Mouse (Mus musculus) bone marrow macrophage, adult 2 months (primary cell): ENCODE data around the gene Kansl3. TPM values are rescaled to one million over a fixed set of nuclear protein-coding genes. Genes with fewer than 3 reads are reported as not detected.

Source experiments
- H3K27ac ChIP-seq: 2 replicates; pipeline ENCODE4 v1.5.1; 2012; ENCODE audit warnings: low read depth, low read length; ENCODE audit not compliant: insufficient read depth
- H3K4me1 ChIP-seq: 2 replicates; pipeline ENCODE4 v1.6.1; 2012; ENCODE audit warnings: low read length; ENCODE audit not compliant: control insufficient read depth, insufficient read depth
- H3K4me3 ChIP-seq: 2 replicates; pipeline ENCODE4 v1.5.1; 2012; ENCODE audit warnings: mild to moderate bottlenecking, low read length, moderate library complexity; ENCODE audit not compliant: insufficient read depth
- CTCF ChIP-seq: IDR thresholded peaks from 2 replicates; pipeline ENCODE4 v1.5.1; 2012; ENCODE audit warnings: low read depth, mild to moderate bottlenecking, low read length, moderate library complexity
- POLR2A ChIP-seq: IDR thresholded peaks from 2 replicates; pipeline ENCODE4 v1.6.1; 2012; ENCODE audit warnings: mild to moderate bottlenecking, low read depth, low read length, borderline replicate concordance
- polyA plus RNA-seq: library from polyadenylated mRNA; stranded (reverse); fragments of >200 nt; gene quantifications from 2 replicates; pipeline ENCODE4 v1.2.4, GENCODE M21; 2012; ENCODE audit not compliant: missing spikeins, insufficient read depth, insufficient read length

The Kansl3 gene
- polyA plus RNA-seq, 1 experiment = 23.1 TPM

DNA sequence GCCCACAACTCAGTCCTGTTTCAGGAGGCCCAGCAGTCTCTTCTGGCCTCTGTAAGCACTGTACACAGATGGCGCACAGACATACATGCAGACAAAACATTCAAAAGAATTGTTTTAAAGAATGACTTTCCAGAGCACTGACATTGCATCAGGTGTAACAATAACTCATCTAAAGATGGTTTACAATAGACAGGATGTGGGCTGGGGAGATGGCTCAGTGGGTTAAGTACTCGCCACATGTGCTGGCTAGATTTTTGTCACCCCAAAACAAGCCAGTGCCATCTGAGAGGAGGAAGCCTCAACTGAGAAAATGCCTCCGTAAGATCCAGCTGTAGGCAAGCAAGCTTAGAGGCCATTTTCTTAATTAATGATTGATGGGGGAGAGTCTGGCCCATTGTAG, 74.6 kb downstream of the Kansl3 start:
- Histone ChIP-seq H3K4me1 (peaks cover 12% of the 10 kb centered on the region), H3K27ac (no peak overlapping the region), H3K4me3 (no peak overlapping the region)
- TF ChIP-seq CTCF (no peak), POLR2A (no peak)

DNA sequence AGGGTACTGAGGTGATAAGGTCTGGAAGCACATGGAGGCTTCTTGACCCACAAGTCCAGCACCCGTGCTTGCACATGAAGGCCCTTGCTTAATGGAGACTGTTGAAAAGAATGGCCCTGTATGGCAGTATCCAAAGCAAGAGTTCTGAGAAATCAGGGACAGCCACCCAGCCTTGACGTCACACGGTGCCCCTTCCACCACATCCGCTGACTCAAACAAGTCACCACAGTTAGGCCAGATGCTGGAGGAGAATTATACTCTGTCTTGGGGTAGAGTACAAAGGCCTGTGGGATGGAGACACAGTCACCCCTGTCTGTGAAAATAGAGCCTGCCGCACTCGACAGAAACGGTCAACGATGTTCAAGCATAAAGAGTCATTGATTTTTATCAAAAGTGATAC, 75.5 kb downstream of the Kansl3 start:
- no peak overlapping the region for H3K27ac ChIP-seq
- H3K4me3 ChIP-seq = no peak overlapping the region
- TF ChIP-seq POLR2A (no peak), CTCF (no peak)
- H3K4me1 ChIP-seq = peaks cover 12% of the 10 kb centered on the region

Other genes with a start within 250 kb of the Kansl3 start
- gene Uggt1, start 124.5 kb downstream of the Kansl3 start, polyA plus RNA-seq = 38.3 and 43.1 TPM in 2 replicates
- gene Neurl3, start 94.5 kb downstream of the Kansl3 start, polyA plus RNA-seq = 168 and 181 TPM in 2 replicates
- 9.4 and 12.7 TPM in 2 replicates for gene Arid5a, start 61.4 kb downstream of the Kansl3 start, polyA plus RNA-seq
- not detected in 2 replicates for gene Fer1l5, start 3.1 kb upstream of the Kansl3 start, polyA plus RNA-seq
- 38.9 and 40.8 TPM in 2 replicates for gene Lman2l, start 76.1 kb upstream of the Kansl3 start, polyA plus RNA-seq
- gene Cnnm4, start 102.4 kb upstream of the Kansl3 start, polyA plus RNA-seq = 7.3 and 8.5 TPM in 2 replicates
- gene Cnnm3, start 142.7 kb upstream of the Kansl3 start, polyA plus RNA-seq = 19.9 and 22.9 TPM in 2 replicates
- gene Ankrd23, start 167.7 kb upstream of the Kansl3 start, polyA plus RNA-seq = 5.5 and 7.6 TPM in 2 replicates
- 1.5 and 3.5 TPM in 2 replicates for gene Gm42417, start 170.2 kb upstream of the Kansl3 start, polyA plus RNA-seq
- gene Ankrd39, start 178.3 kb upstream of the Kansl3 start, polyA plus RNA-seq = 6.2 and 6.8 TPM in 2 replicates
- 1.3 and 2.4 TPM in 2 replicates for gene Sema4c, start 189.2 kb upstream of the Kansl3 start, polyA plus RNA-seq